Mouse (Mus musculus) naive thymus-derived CD4-positive, alpha-beta T cell, adult 5 months (primary cell): ENCODE results near the gene Hist1h3f. TPM values are rescaled to one million over a fixed set of nuclear protein-coding genes. Genes with fewer than 3 reads are reported as not detected.

ENCODE experiments used
- polyA plus RNA-seq: library from polyadenylated mRNA; unstranded; fragments of 100-300 nt; shearing (Covaris generic); gene quantifications from one replicate; pipeline ENCODE4 v1.2.1, GENCODE M21; 2017

Gene Hist1h3f
- 1.5 TPM for polyA plus RNA-seq

GRCm38 (mm10) chr13:23543965-23544786 is at the start of gene Hist1h3f:
Gene Hist1h3f (plus strand): TSS chr13:23544052.

GRCm38 (mm10) chr13:23530901-23531875 is 12.7 kb upstream of the Hist1h3f start, which contains the start of gene Hist1h4h:
Gene Hist1h4h (plus strand): TSS chr13:23531050.

GRCm38 (mm10) chr13:23533560-23534367 is 10.1 kb upstream of the Hist1h3f start, which contains the start of gene Hist1h2af:
Gene Hist1h2af (plus strand): TSS chr13:23533906.

GRCm38 (mm10) chr13:23535137-23536075 is 8.4 kb upstream of the Hist1h3f start, which contains the start of gene Hist1h3g:
Gene Hist1h3g (plus strand): TSS chr13:23535422.

GRCm38 (mm10) chr13:23542999-23543607 is 749 bp upstream of the Hist1h3f start, which contains the start of gene Hist1h2bh:
Gene Hist1h2bh (minus strand): TSS chr13:23543392.

GRCm38 (mm10) chr13:23551146-23551834 is 7.4 kb downstream of the Hist1h3f start, which contains the start of gene Hist1h4f:
Gene Hist1h4f (minus strand): TSS chr13:23551648.

GRCm38 (mm10) chr13:23552962-23553361 is 9.1 kb downstream of the Hist1h3f start, which contains the start of gene Hist1h1d:
Gene Hist1h1d (plus strand): TSS chr13:23553262.

GRCm38 (mm10) chr13:23561883-23562659 is 18.2 kb downstream of the Hist1h3f start, which contains the start of gene Hist1h3e:
Gene Hist1h3e (minus strand): TSS chr13:23562369.

GRCm38 (mm10) chr13:23571022-23571503 is 27.2 kb downstream of the Hist1h3f start, which contains the start of the genes Hist1h2ae and Hist1h2bg:
Gene Hist1h2ae (minus strand): TSS chr13:23571220.
Gene Hist1h2bg (plus strand): TSS chr13:23571396.

GRCm38 (mm10) chr13:23573898-23574524 is 30.2 kb downstream of the Hist1h3f start, which contains the start of the genes Hist1h2bf and Hist1h2ad:
Gene Hist1h2bf (minus strand): TSS chr13:23574196.
Gene Hist1h2ad (plus strand): TSS chr13:23574381.

GRCm38 (mm10) chr13:23575271-23575851 is 31.5 kb downstream of the Hist1h3f start, which contains the start of gene Hist1h3d:
Gene Hist1h3d (plus strand): TSS chr13:23575763.

GRCm38 (mm10) chr13:23581408-23582218 is 37.8 kb downstream of the Hist1h3f start, which contains the start of gene Hist1h4d:
Gene Hist1h4d (plus strand): TSS chr13:23581598.

